Mouse (Mus musculus): ENCODE measurements around the gene 4931408C20Rik.

The 4931408C20Rik gene

DNA sequence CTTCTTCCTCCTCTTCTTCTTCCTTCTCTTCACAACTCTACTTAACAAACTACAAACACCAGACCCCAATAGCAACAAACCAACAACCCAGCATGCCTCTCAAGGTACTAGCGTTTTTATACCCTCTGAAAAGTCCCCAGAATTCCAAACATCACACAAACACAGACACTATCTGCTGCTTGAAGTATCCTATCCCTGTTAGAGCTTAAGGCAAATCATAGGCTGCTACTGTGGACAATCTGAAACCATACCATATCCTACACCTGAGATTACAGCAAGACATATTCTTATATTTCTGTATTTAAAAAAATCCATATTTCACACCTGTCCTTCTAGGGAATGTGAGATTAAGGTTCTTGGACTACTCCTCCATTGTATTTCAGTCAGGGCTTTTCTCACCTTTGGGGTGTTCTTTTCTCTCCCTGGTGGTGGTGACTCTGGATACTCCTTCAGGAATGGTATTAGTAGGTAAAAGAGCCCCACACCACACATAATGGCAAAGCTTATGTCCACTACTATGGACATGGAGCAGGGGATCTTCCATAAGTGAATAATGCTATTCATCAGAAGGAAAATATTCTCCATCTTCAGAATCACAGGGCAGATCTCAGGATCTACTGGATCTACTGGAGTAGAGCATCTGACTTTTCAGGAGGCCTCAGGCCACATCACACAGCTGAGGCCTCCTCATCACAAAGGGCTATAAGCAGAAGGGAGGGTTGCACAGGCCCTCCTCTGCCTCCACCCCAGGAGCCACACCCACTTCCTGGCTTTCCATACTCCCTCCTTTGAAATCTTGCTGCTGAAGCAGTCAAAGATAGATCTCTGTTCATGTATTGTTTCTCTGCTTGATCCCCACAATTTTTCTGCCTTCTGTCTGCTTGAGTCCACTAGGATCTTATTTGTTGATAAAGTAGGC is at the start of gene 4931408C20Rik:
Gene 4931408C20Rik (minus strand): TSS at position 619 of the 919 bp plus-strand sequence.
- DNase-seq = peak; percentile 12 to 14

DNA sequence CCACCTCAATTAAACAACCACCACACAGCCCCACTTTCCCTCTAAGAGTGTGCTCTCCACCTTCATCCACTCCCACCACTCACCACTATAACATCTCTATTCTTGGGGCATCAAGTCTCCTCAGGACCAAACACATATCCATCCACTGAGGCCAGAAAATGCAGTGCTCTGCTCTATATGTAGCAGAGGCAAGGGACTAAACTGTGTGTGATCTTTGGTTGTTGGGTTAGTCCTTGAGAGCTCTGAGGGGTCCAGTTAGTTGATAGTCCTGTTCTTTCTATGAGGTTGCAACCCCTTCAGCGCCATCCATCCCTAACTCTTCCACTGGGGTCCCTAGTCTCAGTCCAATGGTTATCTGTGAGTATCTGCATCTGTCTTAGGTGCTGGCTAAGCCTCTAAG is 666 bp upstream of the 4931408C20Rik start:
- DNase-seq = peak in 1 of 2 experiments; percentile 4

- DNase-seq = no peak
Observed at GRCm38 (mm10) chr1:26685952-26686693, 1.1 kb downstream of the 4931408C20Rik start.

DNA sequence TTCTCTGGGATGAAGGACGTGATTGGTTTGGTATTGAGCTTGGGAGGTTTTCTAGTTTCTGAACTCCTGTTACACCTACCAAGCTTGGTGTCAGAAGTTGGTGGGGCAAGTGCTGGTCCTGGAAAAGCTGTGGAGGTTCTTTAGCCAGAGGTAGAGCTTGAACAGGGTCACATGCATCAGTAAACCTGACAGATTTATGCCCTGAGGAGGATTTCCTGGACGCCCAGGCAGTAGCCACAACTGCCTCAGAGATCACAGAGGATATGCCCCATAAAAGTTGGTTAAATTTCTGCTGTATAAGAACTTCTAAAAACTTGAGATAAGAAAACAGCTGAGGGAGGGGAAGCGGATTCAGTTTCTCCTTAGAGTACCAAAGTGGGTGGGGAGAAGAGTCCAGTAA is 1.9 kb downstream of the 4931408C20Rik start:
- no peak for DNase-seq

GRCm38 (mm10) chr1:26649704-26650388 is 37.4 kb downstream of the 4931408C20Rik start:
- DNase-seq = no peak

DNA sequence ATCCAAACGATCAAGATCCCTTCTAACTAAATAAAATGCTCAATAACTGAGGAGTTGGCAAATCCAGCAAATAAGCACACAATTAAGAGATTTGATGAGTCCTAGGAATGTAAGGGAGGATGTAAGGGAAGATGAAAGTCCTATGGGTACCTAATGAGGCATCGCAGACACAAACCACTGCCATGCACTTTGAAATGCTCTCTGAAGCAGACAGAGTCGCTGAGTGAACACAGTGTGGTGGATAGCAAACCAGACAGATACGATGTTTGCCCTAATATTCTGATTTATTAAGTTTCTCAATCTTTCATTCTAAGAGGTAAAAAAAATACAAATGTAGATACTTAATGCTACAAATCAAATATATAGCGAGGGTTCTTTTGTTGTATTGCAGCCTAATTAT is 51.2 kb downstream of the 4931408C20Rik start:
- no peak for DNase-seq
